Mouse (Mus musculus) naive thymus-derived CD4-positive, alpha-beta T cell, adult 2 months (primary cell): ENCODE data around the gene Vrk3.

Experiments
- DNase-seq: peaks from one replicate; pipeline ENCODE4 v3.0.0-alpha.2; 2011; ENCODE audit warnings: low read depth

The Vrk3 gene

GRCm38 (mm10) chr7:44768129-44768528 lies 19.9 kb downstream of the Vrk3 start:
- DNase-seq = no peak

DNA sequence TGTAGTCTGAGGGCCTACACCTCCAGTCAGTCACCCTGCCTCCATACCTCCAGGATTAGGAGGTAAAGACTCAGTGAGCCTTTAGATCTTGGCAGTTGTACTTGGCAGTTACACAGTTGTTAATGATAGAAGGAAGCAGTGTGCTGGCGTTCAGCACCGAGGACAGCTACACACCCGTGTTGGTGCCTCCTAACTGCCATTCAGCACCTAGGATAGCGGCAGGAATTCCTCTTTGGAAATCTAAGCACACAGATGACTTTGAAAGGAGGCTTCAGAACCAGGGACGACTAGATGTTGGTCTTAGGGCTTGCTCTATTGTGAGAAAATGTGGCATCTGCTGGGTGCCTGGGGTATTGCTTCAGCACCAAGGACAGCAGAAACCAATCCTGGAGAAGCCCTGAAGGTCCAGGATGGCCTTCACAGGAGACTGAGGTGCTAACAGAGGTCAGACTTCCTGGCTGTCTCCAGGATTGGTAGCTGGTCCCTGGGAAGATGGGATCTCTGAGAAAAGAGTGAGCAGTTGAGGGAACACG lies 21.9 kb downstream of the Vrk3 start:
- DNase-seq = peak; percentile 46

DNA sequence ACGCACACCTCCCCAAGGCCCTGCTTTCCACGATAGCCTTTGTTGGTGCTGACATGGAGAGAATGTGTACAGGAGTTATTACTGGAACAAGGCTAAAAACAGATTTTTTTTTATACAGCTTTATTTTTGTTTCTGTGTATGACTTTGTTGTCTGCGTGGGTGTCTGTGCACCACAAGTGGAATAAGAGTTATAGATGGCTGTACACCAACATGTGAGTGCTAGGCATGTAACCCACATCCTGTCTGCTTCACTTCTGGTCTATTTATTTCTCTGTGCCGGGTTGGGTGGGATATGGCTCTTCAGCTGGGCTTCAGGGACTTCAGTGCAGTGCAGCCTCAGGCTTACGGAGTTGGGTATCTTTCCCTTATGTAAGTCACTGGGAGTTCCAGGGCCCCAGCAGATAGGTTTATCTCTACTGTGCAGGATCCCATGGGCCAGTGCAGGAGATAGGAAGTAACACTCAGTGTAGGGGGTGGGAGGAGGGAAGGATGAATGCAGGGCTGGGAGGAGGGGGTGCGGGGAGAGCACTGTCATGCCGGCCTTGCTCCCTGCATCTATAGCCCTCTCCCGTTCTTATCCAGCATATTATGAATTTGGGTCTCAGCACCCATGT lies 24.5 kb downstream of the Vrk3 start:
- peak; percentile 70 for DNase-seq

GRCm38 (mm10) chr7:44776849-44777498 lies 28.8 kb downstream of the Vrk3 start:
- DNase-seq = no peak

DNA sequence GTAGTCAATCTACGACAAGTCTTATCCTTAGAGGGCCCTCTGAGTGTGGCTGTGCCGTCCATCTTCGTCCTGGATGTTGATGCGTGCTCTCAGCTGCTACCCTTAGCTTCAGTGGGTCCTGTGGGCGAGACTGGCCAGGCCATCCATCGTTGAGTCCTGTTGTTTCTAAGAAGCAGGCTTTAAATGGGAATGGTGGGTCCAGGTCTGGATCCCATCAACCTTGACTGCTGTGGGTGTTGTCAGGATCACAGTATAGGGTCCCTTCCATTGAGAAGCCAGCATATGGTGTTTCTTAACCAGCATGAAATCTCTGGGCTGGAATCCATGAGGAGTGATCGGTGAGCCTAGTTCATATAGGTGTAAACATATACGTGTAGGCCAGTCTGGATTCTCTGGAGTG lies 31.9 kb downstream of the Vrk3 start:
- DNase-seq = no peak

DNA sequence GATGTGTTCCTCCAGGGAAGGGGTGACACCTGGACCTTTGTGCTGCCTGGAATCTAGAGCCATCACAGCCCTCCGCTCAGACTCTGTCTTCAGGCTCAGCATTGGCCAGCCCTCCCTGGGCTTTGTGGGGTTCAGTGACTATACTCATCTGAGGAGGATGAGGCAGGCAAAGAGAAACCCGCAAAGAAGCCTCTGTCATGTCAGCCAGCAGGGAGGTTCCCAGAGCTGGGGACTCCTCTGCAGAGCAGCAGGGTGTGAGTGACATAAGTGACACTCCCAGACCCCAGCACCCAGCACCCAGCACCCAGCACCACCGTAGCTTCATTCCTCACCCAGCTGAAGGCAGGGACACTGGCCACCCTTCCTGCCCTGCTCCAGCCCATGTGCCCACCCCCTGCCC lies 41.3 kb downstream of the Vrk3 start:
- no peak for DNase-seq

GRCm38 (mm10) chr7:44790066-44790465 lies 41.9 kb downstream of the Vrk3 start:
- DNase-seq = no peak

- DNase-seq = no peak
Observed at GRCm38 (mm10) chr7:44792781-44793180, 44.6 kb downstream of the Vrk3 start.

DNA sequence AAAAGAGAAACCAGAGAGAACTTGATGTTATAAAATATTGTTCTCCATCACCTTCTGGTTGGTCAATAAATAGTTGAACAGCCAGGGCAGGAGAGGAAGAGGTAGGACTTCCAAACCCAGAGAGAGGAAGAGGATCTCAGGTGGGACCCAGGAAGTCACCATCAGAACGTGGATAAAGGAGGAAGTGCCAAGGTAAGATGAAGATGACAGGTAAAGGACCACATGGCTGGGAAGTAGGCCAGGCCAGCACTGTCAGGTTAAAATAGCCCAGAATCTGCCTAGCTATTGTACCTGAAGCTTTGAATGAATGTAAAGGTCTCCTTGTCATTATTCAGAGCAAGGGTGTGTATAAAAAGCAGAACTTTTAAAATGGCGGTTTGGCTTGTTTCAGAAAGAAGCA lies 60.7 kb downstream of the Vrk3 start:
- no peak for DNase-seq

DNA sequence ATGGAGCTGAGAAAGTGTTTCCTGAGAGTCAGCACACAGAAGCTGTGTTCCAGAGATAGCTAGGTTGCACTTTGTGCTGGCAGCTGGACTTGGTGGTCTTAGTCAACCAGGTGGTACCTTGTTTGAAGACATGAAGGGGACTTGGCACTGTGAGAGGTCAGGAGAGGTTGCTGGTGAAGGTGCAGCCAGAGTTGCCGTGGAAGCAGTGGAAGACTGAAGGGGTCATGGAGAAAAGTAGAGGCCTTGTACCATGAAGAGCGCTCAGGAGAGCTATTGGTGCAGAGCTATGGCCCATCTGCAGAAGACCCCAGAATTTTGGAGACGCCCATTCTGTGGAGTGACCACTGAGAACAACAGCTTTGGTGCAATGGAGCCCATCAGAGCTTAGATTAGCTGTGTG lies 61.3 kb downstream of the Vrk3 start:
- DNase-seq = no peak

DNA sequence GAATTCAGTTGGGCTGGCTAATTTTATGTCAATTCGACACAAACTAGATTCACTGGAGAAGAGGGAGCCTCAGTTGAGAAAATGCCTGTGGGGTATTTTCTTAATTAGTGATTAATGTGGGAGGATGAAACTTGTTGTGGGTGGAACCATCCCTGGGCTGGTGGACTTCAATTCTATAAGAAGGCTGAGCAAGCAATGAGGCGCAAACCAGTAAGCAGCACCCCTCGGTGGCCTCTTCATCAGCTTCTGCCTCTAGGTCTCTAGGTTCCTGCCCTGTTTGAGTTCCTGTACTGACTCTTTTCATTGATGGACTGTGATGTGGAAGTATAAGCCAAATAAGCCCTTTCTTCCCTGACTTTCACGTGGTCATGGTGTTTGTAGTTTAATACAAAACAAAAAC lies 62.2 kb downstream of the Vrk3 start:
- DNase-seq = no peak

DNA sequence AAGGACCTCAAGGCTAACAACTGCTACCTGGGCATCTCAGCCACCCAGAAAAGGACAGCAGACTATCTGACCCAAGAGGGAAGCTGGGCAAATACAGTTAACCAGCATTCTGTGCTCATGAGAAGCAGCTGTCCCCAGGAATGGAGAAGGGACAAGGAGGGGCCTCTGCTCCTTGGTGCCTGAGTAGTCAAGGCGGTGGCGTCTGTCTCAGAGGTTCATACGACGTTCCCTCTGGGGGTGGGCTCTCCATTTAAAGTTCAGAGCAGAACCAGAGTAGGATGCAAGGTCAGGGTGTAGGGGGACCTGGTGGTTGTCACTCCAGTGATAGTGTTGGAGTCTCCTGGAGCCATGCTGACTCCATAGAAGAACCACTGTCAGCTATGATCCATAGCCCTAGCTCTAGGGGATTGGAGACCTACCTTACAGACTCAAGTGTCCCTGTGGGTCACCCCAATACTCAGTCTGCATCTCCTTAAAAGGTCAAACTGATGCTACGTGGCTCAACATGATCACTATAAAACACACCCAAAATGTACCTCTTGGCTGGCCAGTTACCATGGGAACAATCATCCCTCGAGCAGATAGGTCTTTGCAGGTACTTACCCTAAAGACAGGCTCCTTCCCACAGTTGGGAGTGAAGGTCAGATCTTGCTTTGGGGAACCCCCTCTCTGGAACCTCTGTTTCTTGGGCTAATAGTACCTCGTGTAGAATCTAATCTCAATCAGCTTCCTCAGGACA lies 62.8 kb downstream of the Vrk3 start:
- DNase-seq = no peak

DNA sequence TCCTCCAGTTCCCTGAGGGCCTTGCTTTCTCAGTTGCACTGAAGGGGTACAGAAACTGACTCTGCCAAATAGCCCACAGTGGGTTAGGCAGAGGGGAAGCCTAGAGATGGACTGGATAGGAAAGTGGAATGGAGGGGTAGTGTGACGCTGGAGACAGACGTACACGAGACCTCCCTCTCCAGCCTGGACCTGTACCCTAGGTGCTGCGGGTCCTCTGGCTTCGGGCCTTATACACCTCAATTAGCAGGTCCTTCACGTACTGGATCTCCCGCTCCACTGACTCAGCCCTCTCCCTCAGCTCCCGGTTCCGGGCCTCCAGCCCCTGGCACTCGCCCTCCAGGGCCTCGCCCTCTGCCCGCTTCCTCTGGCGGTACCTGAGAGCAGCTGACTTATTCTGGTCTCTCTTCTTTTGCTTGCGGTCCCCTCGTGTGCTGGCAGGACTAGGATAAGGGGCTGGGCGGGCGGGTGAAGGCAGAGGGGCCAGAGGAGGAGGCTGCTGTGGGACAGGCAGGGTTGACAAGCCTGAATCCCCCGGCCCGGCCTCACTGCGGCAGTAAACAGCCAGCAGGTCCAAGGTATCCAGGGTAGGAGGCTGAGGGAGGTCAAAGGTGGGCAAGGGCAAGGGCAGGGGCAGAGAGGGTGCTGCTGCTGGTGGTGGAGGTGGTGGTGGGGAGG lies 64.6 kb downstream of the Vrk3 start:
- no peak for DNase-seq

- no peak for DNase-seq
Observed at GRCm38 (mm10) chr7:44813985-44814384, 65.8 kb downstream of the Vrk3 start.

- DNase-seq = no peak
Observed at GRCm38 (mm10) chr7:44814423-44814822, 66.2 kb downstream of the Vrk3 start.

DNA sequence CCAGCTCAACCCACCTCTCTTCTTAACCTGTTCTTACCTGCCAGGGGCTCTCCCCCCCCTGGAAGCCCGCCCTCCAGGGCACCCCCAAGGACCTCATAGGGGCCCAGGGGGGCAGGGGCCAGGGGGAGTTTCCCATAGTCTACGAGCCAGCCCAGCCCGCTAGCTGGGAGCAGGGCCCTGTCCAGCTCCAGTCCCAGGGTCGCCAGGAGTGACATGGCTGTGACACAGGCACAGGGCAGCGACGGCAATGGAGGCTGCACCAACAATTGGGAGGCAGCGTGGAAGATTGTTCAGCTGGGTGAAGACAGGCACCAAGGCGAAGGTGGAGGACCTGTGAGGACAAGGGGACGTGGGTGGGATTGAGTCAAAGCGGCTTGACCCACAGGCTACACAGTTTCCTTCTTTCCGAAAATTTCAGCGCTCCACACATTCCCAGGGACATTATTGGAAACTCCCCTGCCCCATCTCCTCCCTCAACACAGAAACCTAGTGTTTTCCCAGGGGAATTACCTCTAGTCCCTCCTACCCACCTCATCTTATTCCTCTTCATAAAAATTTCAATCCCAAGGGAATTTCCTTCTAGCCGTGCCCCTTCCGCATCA lies 66.8 kb downstream of the Vrk3 start:
- DNase-seq = no peak

DNA sequence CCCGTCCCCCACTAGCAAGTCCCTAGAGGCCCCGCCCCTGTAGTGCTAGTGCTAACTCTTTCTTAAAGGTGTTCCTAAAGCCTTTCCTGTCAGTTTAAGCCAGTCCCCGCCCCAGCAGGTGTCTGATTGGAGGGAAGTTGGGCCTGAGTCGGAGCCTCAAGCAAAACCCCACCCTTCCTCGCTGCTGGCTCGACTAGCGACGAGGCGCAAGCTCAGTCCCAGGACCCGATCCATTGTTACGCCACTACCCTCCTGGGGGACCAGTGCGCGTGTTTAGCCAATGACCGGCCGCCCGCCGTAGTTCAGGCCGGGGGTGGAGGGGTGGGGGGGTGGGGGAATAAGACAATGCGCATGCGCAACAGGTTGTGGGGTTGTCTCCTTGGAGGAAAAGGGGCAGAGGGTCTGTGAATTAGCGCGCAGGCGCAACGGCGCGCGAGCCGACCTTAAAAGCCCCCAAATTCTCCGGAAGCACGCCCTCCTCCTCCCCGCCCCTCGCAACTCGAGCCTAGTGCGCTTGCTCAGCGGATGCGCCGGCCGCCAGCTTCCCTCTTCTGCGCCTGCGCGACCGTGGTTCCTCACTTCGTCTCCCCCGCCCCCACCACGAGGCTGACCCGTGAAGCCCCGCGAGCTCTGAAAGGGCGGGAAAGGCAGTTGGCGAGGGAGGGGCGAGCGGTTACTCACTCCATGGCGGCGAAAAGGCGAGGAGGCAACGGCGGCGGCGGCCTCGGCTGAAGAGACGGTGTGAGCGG lies 67.7 kb downstream of the Vrk3 start, which contains the start of the genes Nup62 and Il4i1:
Nup62 (plus strand) TSS at position 368 of the 749 bp plus-strand sequence.
Il4i1 (plus strand) TSS at position 667 of the 749 bp plus-strand sequence.
- peak; percentile 99 for DNase-seq

DNA sequence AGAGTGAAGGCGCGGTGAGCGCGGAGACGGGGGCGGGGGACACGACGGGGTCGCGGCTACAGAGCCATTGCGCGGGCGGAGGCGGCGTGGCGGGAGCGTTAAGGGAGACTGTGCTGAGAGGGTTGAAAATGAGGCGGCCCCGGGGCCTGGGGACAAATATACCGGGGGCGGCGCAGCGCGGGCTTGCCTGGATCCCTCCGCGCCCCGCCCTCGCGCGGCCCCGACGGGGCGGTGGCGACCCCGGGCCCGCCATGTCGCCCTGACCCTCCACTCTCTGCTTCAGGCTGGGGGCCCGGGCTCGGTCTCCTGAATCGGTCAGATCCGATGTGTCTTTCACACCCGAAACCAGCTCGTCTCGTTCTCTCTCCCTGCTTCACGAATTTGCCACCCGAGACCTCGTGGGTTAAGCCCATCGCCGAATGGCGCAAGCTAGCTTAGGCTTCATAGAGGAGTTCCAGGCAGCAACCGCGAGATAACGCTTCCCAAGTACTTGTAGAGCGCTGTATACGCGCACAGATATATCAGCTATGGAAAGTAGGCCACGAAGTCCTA lies 68.3 kb downstream of the Vrk3 start, which contains the start of gene Atf5:
Atf5 (minus strand) TSS at position 189 of the 552 bp plus-strand sequence.
- DNase-seq = no peak

DNA sequence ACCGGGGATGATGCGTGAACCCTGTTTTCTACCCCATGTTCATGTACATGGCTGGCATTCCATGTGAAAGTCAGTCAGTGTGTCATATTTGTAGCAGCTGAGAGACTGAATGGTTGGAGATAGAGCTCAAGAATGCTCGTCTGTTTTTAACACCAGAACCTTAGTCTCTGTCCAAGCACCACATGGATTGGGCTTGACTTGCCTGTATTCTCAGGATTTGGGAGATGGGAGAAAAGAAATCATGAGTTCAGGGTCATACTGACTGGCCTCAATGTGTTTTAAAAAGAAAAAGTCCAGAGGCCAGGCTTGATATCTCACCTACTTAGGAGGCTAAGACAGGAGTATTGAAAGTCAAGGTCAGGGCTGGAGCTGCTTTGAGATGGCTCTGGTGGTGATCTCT lies 69.2 kb downstream of the Vrk3 start:
- DNase-seq = no peak

DNA sequence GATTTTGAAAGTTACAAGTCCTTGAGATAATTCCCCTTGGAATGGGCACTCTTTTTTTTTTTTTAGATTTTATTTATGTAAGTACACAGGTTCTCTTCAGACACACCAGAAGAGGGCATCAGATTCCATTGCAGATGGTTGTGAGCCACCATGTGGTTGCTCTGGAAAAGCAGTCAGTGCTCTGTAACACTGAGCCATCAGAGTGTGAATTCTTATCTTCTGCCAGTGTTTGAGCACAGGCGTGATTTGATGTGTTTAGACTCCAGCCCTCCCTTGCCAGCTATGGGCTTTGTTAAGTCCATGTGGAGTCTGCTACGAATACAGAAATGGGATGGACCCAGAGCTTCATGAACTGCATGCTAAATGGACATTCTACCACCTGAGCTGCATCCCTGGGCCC lies 70.0 kb downstream of the Vrk3 start:
- DNase-seq = no peak

GRCm38 (mm10) chr7:44818751-44819235 lies 70.6 kb downstream of the Vrk3 start:
- DNase-seq = no peak
